Mouse (Mus musculus) ovary, postnatal 10 days (tissue): ENCODE data around the gene Shh.

Source experiments
- DNase-seq: peaks from one replicate; pipeline ENCODE4 v3.0.0; 2022; ENCODE audit warnings: low spot score

The Shh gene

DNA sequence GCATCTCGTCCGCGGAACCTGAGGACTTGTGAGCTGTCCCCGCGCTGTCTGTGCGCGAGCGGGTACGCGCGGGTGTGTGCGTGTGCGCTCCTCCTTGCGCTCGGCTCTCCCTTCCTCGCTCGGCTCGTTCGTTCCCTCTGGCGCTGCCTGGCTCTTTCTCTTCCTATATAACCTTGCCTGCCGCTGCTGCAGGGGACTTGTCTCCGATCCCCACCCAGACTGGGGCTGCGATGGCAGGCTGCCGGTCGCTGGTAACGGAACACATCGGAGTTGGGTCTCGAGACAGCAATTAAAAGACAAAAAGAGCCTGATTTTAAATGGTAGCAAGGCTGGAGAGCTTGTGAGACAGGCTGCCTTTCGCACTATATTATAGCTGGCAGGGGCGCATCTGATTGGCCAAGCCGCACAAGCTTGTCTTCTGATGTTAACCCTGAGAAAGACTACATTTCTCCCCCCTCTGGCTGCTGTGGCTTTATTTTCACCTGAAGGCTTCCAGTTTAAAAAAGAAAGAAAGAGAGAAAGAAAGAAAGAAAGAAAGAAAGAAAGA lies at the start of gene Shh:
Gene Shh (minus strand): TSS at position 497 of the 547 bp plus-strand sequence.
- no peak for DNase-seq

DNA sequence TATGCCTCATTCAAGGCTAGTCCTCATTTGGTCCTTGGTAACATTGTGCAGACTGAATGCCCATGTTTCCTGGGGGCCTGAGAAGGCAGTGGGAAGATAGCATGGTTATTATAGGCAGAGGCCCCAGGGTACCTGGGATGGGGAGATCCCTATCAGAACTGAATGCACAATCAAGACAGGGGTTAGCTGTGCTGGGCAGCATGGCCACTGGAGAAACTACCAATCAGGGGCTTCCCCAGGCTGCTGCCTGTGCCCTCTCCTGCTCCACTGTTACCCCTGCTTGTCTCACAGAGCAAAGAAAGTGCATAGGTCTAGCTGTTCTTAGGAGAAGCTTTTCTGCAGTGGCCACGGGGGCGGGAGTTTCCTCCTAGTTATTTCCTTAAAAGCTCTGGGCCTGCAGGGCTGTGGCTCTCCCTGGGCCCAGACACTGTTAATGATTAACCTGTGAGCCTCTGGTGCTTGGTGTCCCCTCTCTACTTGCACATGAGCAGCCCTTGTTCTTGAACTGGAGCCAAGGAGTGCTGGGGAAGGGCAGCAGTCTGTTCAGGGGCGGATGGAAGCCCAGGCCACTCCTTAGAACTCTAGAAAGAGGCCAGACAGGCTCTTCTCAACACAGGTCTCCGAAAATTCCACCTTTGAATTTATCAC lies 33.9 kb upstream of the Shh start:
- no peak for DNase-seq

DNA sequence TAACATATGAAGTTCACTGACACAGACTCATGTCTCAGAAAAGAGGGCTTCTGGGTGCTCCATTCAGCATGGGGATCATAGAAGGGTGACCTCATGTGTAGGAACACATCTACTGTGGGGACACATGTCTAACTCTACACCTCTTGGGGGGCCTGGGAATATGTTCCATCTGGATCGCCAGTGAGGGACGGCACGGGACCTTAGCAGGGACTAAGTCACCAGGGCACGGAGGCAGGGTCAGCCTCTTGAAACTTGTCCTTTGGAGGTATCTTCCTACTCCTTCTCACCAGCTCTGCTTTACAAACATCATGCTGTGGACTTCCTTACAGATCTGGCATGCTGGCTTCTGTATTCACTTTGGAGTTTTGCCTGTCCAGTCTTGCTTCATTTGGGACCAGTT lies 31.8 kb upstream of the Shh start:
- no peak for DNase-seq

DNA sequence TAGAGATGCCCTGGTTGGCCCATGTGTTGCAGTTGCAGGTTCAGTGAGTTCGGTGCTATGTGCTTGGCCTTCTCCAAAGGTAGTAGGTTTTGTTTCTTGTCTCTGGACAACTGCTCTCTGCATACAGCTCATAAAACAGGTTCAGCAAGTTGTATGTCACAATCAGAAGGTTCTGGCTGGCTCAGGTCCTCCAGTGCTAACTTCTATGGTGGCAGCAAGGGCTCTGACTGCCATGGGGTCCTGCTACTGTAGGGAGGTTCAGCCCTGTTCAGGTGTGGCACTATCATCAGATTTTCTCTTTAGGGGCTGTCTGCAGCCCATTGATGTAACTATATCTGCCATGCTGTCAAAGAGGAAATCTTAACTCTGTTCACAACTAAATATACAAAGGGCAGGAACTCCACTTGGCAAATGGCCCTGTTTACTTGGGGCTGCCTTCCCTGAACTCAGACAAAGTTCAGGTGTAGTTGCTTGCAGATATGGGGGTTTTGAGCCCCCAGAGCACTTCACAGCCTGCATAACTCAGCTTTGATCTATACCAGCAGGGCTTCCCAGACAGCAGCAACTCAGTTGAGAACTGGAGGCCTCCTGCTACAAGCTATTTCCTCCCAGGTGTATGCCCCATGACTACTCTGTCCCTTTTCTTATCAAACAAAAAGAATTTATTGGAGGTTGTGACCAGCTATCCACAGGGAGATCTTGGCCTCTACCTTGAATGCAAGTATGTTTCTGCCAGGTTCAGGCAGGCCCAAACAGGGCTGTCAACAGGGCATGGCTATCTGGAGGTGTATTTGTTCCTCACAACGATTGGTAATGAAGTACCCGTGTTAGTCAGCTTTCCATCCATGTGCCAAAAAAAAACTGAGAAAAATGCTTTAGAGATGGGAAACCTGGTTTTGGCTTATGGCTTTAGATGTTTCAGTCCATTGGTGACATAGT lies 28.9 kb upstream of the Shh start:
- no peak for DNase-seq

DNA sequence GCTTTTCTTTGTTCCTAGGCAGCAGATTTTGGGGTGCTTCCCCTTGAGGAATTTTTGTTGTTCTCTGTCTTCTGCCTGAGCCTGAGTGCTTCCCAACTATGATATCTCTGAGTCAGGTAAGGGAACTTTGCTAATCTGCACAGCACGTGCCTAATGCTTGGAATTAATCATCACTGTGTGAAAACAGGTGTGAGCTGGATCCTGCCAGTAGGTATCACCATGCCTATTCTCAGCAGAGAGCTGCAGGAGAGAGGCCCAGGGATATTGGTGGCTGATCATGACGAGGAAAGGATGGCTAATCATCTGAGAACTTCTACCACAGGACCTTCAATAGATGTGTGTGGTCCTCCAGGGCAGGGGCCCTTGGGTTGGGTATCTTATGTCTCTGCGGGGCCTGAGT lies 26.5 kb upstream of the Shh start:
- no peak for DNase-seq

DNA sequence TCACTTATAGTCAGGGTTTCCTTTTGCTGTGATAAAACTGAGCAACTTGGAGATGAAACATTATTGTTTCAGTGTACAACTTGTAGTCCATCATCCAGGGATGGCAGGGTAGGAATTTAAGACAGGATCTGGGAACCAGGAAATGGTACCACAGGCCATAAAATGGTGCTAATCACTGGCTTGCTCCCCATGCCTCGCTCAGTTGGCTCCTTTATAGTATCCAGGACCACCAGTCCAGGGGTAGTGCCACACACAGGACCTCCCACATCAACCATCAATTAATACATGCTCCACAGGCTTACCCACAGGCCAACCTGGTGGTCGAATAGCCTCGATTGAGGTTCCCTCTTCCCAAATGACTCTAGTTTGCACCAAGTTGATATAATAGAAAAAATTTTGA lies 15.9 kb upstream of the Shh start:
- no peak for DNase-seq

DNA sequence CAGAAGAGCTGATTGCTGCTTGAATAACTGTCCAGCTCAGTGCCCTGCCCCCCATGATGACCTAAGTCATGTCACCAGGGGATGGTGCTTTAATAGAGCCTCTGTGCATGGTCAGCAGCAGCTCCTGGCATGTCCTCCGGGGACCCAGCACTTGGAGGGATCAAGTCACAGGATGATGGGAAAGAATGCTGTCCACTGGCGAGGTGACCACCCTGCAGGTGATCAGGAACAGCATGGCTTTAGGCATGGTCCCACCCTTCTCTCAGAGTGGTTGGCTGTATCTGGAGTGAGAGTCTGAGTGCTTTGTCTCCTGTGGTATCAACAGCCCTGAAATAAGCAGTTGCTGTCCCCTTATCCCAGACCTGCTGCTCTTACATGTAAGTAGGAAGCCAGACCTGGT lies 14.7 kb upstream of the Shh start:
- DNase-seq, result no peak

DNA sequence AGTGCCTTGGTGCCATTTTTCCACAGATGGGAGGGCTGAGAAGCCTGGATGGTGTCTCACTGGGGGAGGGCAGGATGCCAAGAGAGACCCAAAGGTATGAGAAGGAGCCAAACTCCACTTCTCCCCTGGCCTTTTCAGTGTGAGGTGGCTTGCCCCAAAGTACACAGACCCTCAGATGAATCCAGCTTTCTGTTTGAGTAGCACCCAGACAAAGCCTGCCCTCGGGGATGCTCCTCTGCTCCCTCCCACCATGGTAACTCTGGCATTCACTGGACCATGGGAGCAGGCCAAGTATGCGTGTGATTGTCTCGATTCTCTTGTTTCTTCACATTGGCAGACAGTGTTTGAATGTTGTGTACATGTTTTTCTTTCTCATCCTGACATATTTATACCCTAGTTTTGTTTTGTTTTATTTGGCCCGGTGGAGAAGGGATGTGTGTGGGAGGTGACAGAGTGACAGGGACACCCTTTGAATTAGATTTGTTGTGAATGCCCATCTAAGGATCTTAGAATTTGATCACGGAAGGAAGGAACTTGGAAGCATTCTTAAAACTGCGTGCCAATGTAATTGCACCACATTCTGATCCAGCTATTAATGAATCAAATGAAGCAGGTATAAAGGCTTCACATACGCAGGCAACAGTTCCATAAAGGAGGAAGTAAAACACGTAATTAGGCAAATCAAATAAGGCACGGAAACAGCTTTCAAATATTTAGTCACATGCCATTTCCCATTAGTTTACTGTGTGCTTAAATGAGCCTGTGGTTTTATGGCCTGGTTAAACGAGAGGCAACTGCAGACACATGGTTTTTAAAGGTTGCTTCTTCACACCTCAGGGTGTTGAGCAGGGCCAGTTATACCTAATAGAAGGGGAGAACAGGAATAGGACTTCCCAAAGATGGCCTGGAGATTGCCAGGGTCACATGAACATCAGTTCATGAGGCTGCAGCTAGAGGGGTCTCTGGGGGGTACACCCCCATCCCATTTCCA lies 9.6 kb upstream of the Shh start:
- DNase-seq, result no peak

DNA sequence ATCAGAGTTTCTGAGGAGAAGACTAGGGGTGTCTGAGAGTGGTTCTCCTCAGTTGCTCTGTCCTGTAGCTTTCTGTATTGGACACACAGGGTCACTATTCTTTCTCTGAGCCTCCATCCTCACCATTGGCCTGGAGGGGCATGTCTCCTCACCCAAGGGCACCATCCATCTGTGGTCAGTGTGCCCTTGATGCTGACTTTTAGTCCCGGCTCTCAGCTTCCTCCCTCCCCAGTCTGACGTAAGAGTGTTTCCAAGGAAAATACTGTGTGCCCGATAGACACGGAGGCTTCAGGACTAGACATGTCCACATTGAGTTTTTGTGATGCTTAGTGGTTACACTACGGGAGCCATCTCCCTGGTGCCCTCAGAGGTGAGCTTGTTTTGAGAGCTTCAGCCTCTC lies 6.5 kb upstream of the Shh start:
- DNase-seq, result no peak

DNA sequence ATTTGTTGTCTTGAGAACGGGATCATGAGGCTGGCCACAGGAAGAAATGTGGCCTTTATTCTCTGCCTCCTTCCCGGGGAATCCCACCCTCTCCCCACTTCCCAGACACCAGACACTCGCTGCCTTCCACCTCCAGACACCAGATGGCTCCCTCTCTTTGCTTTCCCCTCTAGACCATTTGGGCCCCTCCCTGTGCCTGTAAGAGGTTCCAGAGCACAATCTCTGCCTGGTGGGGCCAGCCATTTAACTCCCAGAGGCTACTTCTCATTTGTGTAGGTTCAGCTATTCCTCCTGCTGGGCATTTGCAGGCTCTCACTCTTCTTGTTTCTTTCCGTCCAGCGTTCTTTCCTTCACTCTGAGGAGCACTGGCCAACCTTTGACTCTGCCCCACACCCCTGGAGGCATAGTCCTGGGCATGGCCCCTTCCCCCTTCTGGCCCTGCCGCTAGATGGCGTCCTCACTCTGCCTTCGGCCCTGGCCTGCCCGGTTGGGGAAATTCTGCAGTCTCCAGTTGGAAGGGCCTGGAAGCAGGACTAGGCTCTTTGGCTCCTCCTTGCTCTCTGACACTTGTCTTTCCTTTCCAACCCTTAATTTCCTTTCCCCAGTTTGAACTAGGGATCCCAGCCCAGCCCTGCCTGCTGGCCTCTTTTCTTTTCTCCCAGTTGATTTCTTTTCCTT lies 2.6 kb upstream of the Shh start:
- DNase-seq, result peak; percentile 44

DNA sequence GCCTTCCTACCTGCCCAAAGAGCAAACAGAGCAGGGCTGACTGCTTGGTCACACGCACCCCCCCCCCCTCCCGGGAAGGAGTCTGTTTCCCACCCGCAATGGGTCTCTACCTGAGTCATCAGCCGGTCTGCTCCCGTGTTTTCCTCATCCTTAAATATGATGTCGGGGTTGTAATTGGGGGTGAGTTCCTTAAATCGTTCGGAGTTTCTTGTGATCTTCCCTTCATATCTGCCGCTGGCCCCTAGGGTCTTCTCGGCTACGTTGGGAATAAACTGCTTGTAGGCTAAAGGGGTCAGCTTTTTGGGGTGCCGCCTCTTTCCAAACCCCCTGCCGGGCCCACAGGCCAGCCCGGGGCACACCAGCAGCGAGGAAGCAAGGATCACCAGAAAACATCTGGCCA lies 705 bp downstream of the Shh start:
- no peak for DNase-seq

DNA sequence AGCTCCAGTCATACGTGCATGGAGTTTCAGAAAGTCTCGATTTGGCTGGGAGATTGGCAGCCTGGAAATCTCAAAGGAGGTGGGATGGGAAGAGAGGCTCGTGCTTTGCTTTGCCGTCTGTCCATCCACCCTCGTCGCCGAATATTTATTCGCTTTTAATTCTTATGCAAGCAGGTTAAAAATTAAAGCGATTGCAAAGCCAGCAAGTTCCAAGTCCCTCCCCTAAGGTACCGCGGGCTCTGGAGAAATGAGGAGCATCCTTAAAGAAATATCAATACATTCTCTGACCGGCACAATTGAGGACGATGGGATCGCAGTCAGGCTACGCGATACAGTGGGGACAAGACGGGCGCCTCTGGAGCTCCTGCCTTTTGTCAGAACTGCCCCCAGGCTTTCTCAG lies 1.5 kb downstream of the Shh start:
- no peak for DNase-seq

DNA sequence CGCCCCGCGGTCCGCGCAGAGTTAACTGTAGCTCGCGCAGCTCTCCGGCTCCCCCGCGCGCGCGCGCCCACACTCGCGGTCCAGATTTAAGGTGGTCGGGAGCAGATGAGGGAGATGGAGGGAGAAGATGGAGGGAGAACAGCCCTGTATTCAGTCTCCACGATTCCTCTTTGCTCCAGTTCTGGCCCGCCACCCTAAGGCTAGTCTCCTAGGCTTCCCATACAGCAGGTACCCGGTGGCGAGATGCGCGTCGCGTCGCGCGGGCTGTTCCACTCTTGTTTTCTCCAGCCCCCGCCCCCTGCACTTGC lies 2.0 kb downstream of the Shh start:
- no peak for DNase-seq

DNA sequence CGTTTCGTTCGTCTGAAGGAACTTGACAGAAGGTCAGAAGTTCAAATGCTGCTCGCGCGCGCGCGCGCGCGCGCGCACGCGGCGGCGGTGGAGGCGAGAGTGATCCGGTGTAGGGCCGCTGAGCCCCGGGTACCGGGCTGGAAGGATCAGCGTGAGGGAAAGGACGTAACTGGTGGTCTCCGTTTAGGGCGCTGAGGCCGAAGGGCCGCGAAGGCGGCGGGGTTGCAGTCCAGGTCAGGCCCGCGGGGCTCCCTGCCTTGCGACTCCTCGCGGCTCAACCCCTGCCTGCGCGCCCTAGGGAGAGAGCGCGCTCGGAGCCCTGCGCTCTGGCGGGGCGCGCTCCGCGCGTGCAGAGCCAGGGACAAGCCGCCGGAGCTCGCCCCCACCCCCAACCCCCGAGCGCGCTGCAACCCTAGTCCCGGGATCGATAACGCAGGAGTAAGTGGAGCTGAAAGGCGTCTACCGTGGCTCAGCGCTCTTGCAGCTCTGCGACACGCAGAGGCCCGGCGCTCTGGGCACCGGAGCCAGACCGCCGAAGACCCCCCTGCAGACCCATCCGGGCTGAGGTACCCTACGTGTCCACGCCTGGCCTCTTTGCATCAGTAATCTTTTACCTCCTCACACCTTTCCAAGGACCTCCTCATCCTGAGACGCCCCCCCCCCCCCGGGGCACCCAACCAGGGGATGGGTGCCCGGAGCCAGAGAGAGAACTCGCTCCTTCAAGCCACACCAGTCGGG lies 2.5 kb downstream of the Shh start:
- DNase-seq, result no peak

DNA sequence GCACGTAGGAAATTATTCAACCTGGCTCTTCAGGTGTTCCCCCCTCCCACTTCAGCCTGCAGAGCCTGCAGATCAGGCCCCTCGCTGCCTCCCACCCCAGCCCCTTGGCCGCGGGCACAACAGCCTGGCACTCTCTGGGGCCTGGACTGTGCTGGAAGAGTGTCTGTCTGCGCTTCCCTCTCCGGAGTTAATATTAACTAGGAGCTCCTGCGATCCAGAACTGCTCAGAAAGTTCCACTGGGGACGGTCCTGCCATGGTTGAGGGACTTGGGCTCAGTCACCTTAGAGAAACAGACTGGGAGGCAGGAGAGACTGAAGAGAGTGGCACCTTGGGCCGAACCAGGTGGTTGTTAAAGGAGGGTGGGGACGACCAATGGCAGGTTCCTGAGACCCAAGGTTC lies 3.4 kb downstream of the Shh start:
- no peak for DNase-seq

DNA sequence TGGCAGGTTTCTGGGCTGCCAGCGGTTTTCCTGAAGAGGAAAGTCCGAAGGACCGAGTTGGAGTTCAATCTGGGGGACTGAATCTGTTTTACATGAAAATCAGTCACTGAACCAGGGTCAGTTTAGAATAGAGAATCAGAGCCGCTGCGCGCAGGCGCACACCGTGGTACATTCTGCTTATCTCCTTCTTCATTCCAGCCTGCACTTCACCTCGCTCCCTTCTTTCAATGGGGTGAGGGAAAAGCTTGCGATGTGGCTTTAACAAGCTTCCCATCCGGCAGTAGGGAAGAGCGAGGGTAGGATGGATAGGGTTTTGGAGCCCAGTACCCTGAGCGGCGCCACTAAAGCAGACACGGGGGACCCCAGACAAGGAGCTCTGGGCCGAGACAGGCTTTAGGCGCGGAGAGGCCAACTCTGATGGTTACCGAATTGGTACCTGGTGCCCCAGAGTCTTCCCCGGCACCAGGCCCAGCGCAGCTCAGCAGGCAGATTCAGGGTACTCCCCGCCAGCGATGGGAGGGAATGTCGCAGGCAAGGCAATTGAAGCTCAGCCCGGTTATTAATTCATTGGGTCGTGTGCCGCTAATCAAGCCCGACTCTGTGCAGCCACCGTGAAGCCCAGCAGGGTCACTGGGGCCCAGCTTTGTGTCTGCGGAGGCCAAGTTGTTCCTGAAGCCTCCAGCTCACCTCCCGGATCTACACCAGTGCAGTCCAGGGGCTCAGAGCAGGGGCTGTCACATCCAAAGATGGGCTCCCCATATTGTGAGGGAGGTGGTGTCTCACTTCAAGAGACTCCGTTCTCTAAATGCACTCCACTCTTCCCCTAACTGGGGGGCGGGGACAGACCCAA lies 4.1 kb downstream of the Shh start:
- no peak for DNase-seq

DNA sequence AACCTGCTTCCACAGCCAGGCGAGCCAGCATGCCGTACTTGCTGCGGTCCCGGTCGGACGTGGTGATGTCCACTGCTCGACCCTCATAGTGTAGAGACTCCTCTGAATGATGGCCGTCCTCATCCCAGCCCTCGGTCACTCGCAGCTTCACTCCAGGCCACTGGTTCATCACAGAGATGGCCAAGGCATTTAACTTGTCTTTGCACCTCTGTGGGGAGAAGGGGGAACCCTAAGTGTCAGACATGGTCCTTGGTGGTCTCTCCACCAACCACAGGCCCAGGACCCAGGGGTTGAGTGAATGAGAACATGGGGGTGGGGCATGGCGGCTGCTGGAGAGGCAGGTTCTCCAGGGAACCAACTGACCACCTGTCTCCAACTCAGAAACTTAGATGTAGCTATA lies 5.7 kb downstream of the Shh start:
- no peak for DNase-seq

DNA sequence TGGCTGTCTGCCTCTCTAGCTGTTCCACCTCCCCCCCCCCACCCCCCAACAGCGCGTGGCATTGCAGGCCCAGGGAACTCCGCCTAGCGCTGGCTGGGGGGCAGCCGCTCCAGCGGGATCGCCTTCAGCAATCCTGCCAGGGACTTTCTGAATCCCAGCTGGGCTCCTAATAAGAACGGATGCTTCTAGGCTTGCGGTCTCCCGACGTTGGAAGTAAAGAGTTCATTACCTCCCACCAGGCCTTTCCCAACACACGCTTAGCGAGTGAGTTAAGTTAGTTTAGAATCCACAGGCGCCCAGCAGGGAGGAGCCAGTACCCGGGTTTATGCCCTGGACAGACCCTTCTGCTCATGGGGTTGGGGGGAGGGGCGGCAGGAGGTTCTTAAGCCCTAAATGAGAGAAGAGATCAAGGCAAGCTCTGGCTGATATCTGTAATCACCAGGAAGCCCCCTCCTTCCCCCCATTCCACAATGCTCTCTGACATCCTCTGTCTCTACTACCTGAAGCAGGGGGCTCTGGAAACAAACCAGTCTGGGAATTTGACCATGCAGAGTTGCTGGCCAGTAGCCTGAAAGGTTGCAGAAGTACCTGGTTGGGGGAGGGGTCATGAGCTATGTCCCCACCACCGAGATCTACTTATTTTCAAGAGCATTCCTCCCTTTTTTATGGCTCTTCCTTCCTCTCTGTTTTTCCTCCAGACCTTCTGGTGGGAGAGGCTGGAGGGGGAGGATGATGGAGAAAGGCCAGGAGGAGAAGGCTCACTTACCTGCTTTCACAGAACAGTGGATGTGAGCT lies 6.3 kb downstream of the Shh start:
- no peak for DNase-seq
